31 mouse cellular contexts compared by ENCODE assay signal in genomic region chr7:55009173-55009771, GRCm38 (mm10).
A peak's percentile ranks its signal among the peaks of the same experiment; 100 is the strongest.
DNase-seq lines count a peak whose midpoint lies in the region; ATAC-seq lines count a peak whose summit lies in the region.
"Had no signal": no experiment of that assay in that cellular context is flagged by ENCODE, and none has a peak within 500 bp of the region (broad histone marks: within the 10 kb centered on the region; RNA-seq: fewer than 3 reads in every experiment).

No protein-coding gene starts in this region.

- no peaks in the 10 kb centered on the region for H3K4me1 ChIP-seq in hindbrain, embryonic 12.5 days
- H3K4me1 ChIP-seq in hindbrain, embryonic 11.5 days (replicated peaks; ENCODE audit: control insufficient read depth, insufficient read depth, low read length) = no peaks in the 10 kb centered on the region
- no peaks in the 10 kb centered on the region for H3K4me1 ChIP-seq in midbrain, embryonic 14.5 days (ENCODE audit: control insufficient read depth, insufficient read depth, low read length)
- H3K4me1 ChIP-seq: embryonic facial prominence, embryonic 10.5 days; embryonic facial prominence, embryonic 15.5 days; hindbrain, embryonic 10.5 days; limb, embryonic 12.5 days; liver, embryonic 15.5 days; neural tube, embryonic 12.5 days had no signal

- WGBS in hindbrain, embryonic 12.5 days = 72% methylated on average over 4 of the region's 4 CpGs
- WGBS in hindbrain, embryonic 11.5 days = 66% methylated on average over 4 of the region's 4 CpGs
- 37% methylated on average over 4 of the region's 4 CpGs for WGBS in midbrain, embryonic 14.5 days

- no peak overlapping the region for H3K4me2 ChIP-seq in hindbrain, embryonic 12.5 days (replicated peaks)
- no peak overlapping the region for H3K4me2 ChIP-seq in hindbrain, embryonic 11.5 days (replicated peaks; ENCODE audit: low read depth, low read length)
- H3K4me2 ChIP-seq in midbrain, embryonic 14.5 days (ENCODE audit: low read length) = no peak overlapping the region
- H3K4me2 ChIP-seq: embryonic facial prominence, embryonic 15.5 days; limb, embryonic 12.5 days; liver, embryonic 15.5 days; lung, embryonic 14.5 days; neural tube, embryonic 12.5 days had no signal

- no peak for DNase-seq in hindbrain, embryonic 11.5 days (ENCODE audit: low spot score)
- DNase-seq in ZHBTc4 (ENCODE audit: low read depth, low spot score) = peak; percentile 0
- DNase-seq in brain, adult 2 months (ENCODE audit: low read depth, low spot score) = peak; percentile 16
- DNase-seq in midbrain, embryonic 14.5 days = peak; percentile 76
- DNase-seq in right cerebral cortex, postnatal 10 days (ENCODE audit: low spot score in 2 of 2) = no peak
- no peak for DNase-seq in thymus, postnatal 36 days
- DNase-seq: adrenal gland, adult 2 months; adrenal gland, postnatal 36 days; B cell, adult 2 months; cerebellum, adult 11 months; cerebellum, adult 9-10 months; gastrocnemius, postnatal 10 days; heart, postnatal 14 days; kidney, adult 2 months; kidney, postnatal 36 days; lung, postnatal 14 days; right cerebral cortex, postnatal 14 days; thymus, adult 2 months; thymus, postnatal 4 days had no signal

- H3K9me3 ChIP-seq in hindbrain, embryonic 12.5 days (replicated peaks) = no peaks in the 10 kb centered on the region
- no peaks in the 10 kb centered on the region for H3K9me3 ChIP-seq in hindbrain, embryonic 11.5 days (ENCODE audit: control insufficient read depth, low read length)
- no peaks in the 10 kb centered on the region for H3K9me3 ChIP-seq in midbrain, embryonic 14.5 days (ENCODE audit: control insufficient read depth, low read length)
- H3K9me3 ChIP-seq: embryonic facial prominence, embryonic 10.5 days; embryonic facial prominence, embryonic 15.5 days; hindbrain, embryonic 10.5 days; limb, embryonic 12.5 days; liver, embryonic 15.5 days; neural tube, embryonic 12.5 days had no signal

- H3K27me3 ChIP-seq in hindbrain, embryonic 12.5 days = no peaks in the 10 kb centered on the region
- H3K27me3 ChIP-seq in hindbrain, embryonic 11.5 days (ENCODE audit: control insufficient read depth, insufficient read depth, low read length) = no peaks in the 10 kb centered on the region
- no peaks in the 10 kb centered on the region for H3K27me3 ChIP-seq in midbrain, embryonic 14.5 days (ENCODE audit: control insufficient read depth, insufficient read depth, low read length)
- H3K27me3 ChIP-seq: embryonic facial prominence, embryonic 15.5 days; limb, embryonic 12.5 days; liver, embryonic 15.5 days; neural tube, embryonic 12.5 days had no signal

- H3K36me3 ChIP-seq in hindbrain, embryonic 12.5 days = no peaks in the 10 kb centered on the region
- no peaks in the 10 kb centered on the region for H3K36me3 ChIP-seq in hindbrain, embryonic 11.5 days (ENCODE audit: control insufficient read depth, insufficient read depth, low read length)
- no peaks in the 10 kb centered on the region for H3K36me3 ChIP-seq in midbrain, embryonic 14.5 days (ENCODE audit: control insufficient read depth, insufficient read depth, low read length)
- H3K36me3 ChIP-seq: embryonic facial prominence, embryonic 10.5 days; embryonic facial prominence, embryonic 15.5 days; hindbrain, embryonic 10.5 days; limb, embryonic 12.5 days; liver, embryonic 15.5 days; neural tube, embryonic 12.5 days had no signal

- H3K9ac ChIP-seq in hindbrain, embryonic 12.5 days = no peak overlapping the region
- no peak overlapping the region for H3K9ac ChIP-seq in hindbrain, embryonic 11.5 days (ENCODE audit: low read depth, low read length)
- no peak overlapping the region for H3K9ac ChIP-seq in midbrain, embryonic 14.5 days (replicated peaks; ENCODE audit: low read length)
- H3K9ac ChIP-seq: embryonic facial prominence, embryonic 15.5 days; limb, embryonic 12.5 days; liver, embryonic 15.5 days; lung, embryonic 14.5 days; neural tube, embryonic 12.5 days had no signal

- no peak overlapping the region for H3K4me3 ChIP-seq in hindbrain, embryonic 12.5 days
- H3K4me3 ChIP-seq in hindbrain, embryonic 11.5 days (ENCODE audit: low read depth, low read length) = no peak overlapping the region
- H3K4me3 ChIP-seq in midbrain, embryonic 14.5 days (replicated peaks; ENCODE audit: low read depth, low read length) = no peak overlapping the region
- H3K4me3 ChIP-seq: embryonic facial prominence, embryonic 10.5 days; embryonic facial prominence, embryonic 15.5 days; hindbrain, embryonic 10.5 days; layer of hippocampus, adult 2 months; left cerebral cortex, adult 2 months; limb, embryonic 12.5 days; liver, embryonic 15.5 days; myocyte; neural tube, embryonic 12.5 days had no signal

- ATAC-seq in hindbrain, embryonic 12.5 days (ENCODE audit: low FRiP score) = peak; percentile 26; the same call in 1 of the 2 replicates
- ATAC-seq in hindbrain, embryonic 11.5 days (ENCODE audit: low FRiP score) = no peak
- peak; percentile 76; the same call in 1 of the 2 replicates for ATAC-seq in midbrain, embryonic 14.5 days (ENCODE audit: low FRiP score, low TSS enrichment)
- ATAC-seq: activated CD4-positive, CD25-positive, alpha-beta regulatory T cell, adult 4 months had no signal

- no peak overlapping the region for H3K27ac ChIP-seq in hindbrain, embryonic 12.5 days
- H3K27ac ChIP-seq in hindbrain, embryonic 11.5 days (ENCODE audit: low read depth, low read length) = no peak overlapping the region
- H3K27ac ChIP-seq in midbrain, embryonic 14.5 days (replicated peaks; ENCODE audit: low read depth, low read length) = no peak overlapping the region
- H3K27ac ChIP-seq: embryonic facial prominence, embryonic 10.5 days; embryonic facial prominence, embryonic 15.5 days; hindbrain, embryonic 10.5 days; layer of hippocampus, adult 2 months; left cerebral cortex, adult 2 months; limb, embryonic 12.5 days; liver, embryonic 15.5 days; neural tube, embryonic 12.5 days had no signal

Comparison
In these comparisons a context has a peak if more than half of its experiments do, and no peak if none do; other contexts are left out.
1. DNase-seq: peak in ZHBTc4 (single experiment), brain, adult 2 months (single experiment) and midbrain, embryonic 14.5 days (single experiment); none in hindbrain, embryonic 11.5 days (single experiment), right cerebral cortex, postnatal 10 days (0 of 2) and thymus, postnatal 36 days (0 of 2).